Mouse (Mus musculus) cortical plate, adult 2 months (tissue): ENCODE results near the gene Fam110a.

Experiments
- CTCF ChIP-seq: fragments of 200-500 bp; IDR thresholded peaks from 2 replicates; pipeline ENCODE4 v1.5.1; 2011; ENCODE audit warnings: mild to moderate bottlenecking, control low read depth, low read length; ENCODE audit not compliant: insufficient read depth; ENCODE audit errors: extremely low read depth
- POLR2A ChIP-seq: fragments of 200-500 bp; IDR thresholded peaks from 2 replicates; pipeline ENCODE4 v1.6.1; 2011; ENCODE audit warnings: mild to moderate bottlenecking, low read length, control low read depth; ENCODE audit not compliant: insufficient read depth; ENCODE audit errors: extremely low read depth

DNA sequence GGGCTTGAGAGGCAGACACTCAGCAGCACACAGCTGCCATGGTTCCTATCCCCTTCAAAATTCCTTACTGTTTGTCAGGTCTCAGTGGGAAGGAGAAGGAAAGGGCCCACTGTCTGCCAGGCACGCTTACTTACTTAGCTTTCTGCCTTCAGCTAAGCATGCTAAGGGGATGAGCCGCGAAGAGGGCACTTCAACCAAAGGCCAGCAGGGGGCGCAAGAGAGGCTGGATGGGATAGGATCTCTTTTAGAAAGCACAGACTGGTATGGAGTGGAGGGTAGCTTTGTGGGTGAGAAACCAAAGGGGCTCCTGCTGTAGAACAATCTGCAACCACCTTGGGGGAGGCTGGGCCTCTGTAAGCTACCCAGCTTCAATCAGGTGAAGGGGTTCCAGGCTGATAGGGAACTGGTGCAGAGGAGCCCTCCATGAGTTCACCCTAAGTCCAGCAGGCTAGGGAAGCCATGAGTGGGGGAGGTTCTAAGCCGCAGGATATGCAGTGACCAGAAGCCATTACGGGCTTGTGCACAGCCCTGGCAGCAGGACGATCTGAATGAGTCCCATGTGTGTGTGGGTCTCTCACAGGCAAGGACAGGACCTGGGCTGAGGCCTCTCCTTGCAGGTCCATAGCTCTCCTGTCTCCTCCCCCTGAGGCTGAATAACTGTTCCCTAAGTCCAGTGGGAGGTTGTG lies 49.5 kb downstream of the Fam110a start:
- TF ChIP-seq CTCF = peak; percentile 78
- no peak for TF ChIP-seq POLR2A
